Mouse (Mus musculus) myocyte (in vitro differentiated cells): Measurements from ENCODE around the gene Prr36. TPM values are rescaled to one million over a fixed set of nuclear protein-coding genes. Genes with fewer than 3 reads are reported as not detected.

Experiments
- H3K27me3 ChIP-seq: one replicate; pipeline ENCODE4 v1.6.1; 2011; ENCODE audit not compliant: control insufficient read depth, insufficient read depth, insufficient read length
- H3K36me3 ChIP-seq: one replicate; pipeline ENCODE4 v1.6.1; 2011; ENCODE audit not compliant: control insufficient read depth, insufficient read depth
- H3K4me2 ChIP-seq: one replicate; pipeline ENCODE4 v1.6.1; 2011; ENCODE audit warnings: low read depth, control low read depth
- H3K4me3 ChIP-seq: one replicate; pipeline ENCODE4 v1.5.1; 2011; ENCODE audit warnings: mild to moderate bottlenecking, control low read depth, moderate library complexity
- H3K79me2 ChIP-seq: one replicate; pipeline ENCODE4 v1.6.1; 2011; ENCODE audit not compliant: control insufficient read depth, insufficient read depth
- H3ac ChIP-seq: one replicate; pipeline ENCODE4 v1.6.1; 2011; ENCODE audit not compliant: control insufficient read depth, insufficient read length
- CEBPB ChIP-seq: IDR thresholded peaks from 2 replicates; pipeline ENCODE4 v1.6.1; 2011; ENCODE audit warnings: mild to moderate bottlenecking, moderate library complexity; ENCODE audit not compliant: poor library complexity, insufficient read depth, severe bottlenecking
- E2F4 ChIP-seq: IDR thresholded peaks from one replicate; pipeline ENCODE4 v1.6.1; 2011; ENCODE audit warnings: mild to moderate bottlenecking, control low read depth, moderate library complexity; ENCODE audit not compliant: insufficient read depth
- MAX ChIP-seq: IDR thresholded peaks from one replicate; pipeline ENCODE4 v1.6.1; 2011; ENCODE audit warnings: low read depth, mild to moderate bottlenecking, control low read depth
- MYOD1 ChIP-seq, 3 experiments: IDR thresholded peaks; one replicate each; pipeline ENCODE4 v1.6.1; 2011; ENCODE audit warnings: control low read depth in 2 of 3, low read depth in 2 of 3, mild to moderate bottlenecking in 2 of 3, moderate library complexity in 1 of 3; ENCODE audit not compliant: insufficient read length in 2 of 3, control insufficient read depth in 1 of 3
- MYOG ChIP-seq, 3 experiments: IDR thresholded peaks; one replicate each; pipeline ENCODE4 v1.6.1; 2011; ENCODE audit warnings: control low read depth in 2 of 3, low read depth in 2 of 3, mild to moderate bottlenecking in 2 of 3; ENCODE audit not compliant: insufficient read length in 2 of 3, control insufficient read depth in 1 of 3, insufficient read depth in 1 of 3
- POLR2A ChIP-seq: IDR thresholded peaks from one replicate; pipeline ENCODE4 v1.6.1; 2011; ENCODE audit warnings: low read depth, mild to moderate bottlenecking, control low read depth, moderate library complexity; ENCODE audit not compliant: insufficient read length
- POLR2AphosphoS2 ChIP-seq: IDR thresholded peaks from one replicate; pipeline ENCODE4 v1.6.1; 2011; ENCODE audit warnings: low read depth, control low read depth; ENCODE audit not compliant: insufficient read length
- REST ChIP-seq: IDR thresholded peaks from one replicate; pipeline ENCODE4 v1.6.1; 2011; ENCODE audit warnings: mild to moderate bottlenecking, control low read depth, moderate library complexity; ENCODE audit not compliant: insufficient read depth, insufficient read length
- SRF ChIP-seq: IDR thresholded peaks from one replicate; pipeline ENCODE4 v1.6.1; 2011; ENCODE audit warnings: low read depth; ENCODE audit not compliant: control insufficient read depth, insufficient read length
- TCF12 ChIP-seq: IDR thresholded peaks from one replicate; pipeline ENCODE4 v1.6.1; 2011; ENCODE audit warnings: mild to moderate bottlenecking, control low read depth; ENCODE audit not compliant: poor library complexity, insufficient read depth, severe bottlenecking
- TCF3 ChIP-seq: IDR thresholded peaks from one replicate; pipeline ENCODE4 v1.6.1; 2011; ENCODE audit warnings: low read depth, control low read depth; ENCODE audit not compliant: insufficient read length
- USF1 ChIP-seq: IDR thresholded peaks from one replicate; pipeline ENCODE4 v1.6.1; 2011; ENCODE audit warnings: low read depth, mild to moderate bottlenecking, control low read depth, moderate library complexity
- polyA plus RNA-seq: library from polyadenylated mRNA; unstranded; fragments of >200 nt; fragmentation: generic; extraction: Trizol; gene quantifications from one replicate; pipeline ENCODE4 v1.2.1, GENCODE M21; 2012; ENCODE audit warnings: missing spikeins

Prr36 gene
- 0.19 TPM for polyA plus RNA-seq

- no peak within 1 kb of the TSS for H3K4me3 ChIP-seq
- peaks cover 17% of the 10 kb centered on the region for H3K27me3 ChIP-seq
- H3K79me2 ChIP-seq, result no peaks in the 10 kb centered on the region
- no peaks in the 10 kb centered on the region for H3K36me3 ChIP-seq
- no peak within 1 kb of the TSS for H3K4me2 ChIP-seq
- TF ChIP-seq MYOG (IDR thresholded peaks at IDR 0.05; ENCODE audit: control insufficient read depth in 1 of 3, insufficient read depth in 1 of 3, insufficient read length in 2 of 3, low read depth in 2 of 3) (no peak), MAX (no peak), SRF (no peak), E2F4 (no peak)
- H3ac ChIP-seq, result no peak within 1 kb of the TSS
These were observed at the start of gene Prr36 for GRCm38 (mm10) chr8:4216791-4217621. Gene Prr36, minus strand, starts transcription at chr8:4217459.

- no peak overlapping the region for H3K4me3 ChIP-seq
- no peak overlapping the region for H3ac ChIP-seq
- H3K36me3 ChIP-seq, result peaks cover 38% of the 10 kb centered on the region
- no peak overlapping the region for H3K4me2 ChIP-seq
- H3K27me3 ChIP-seq, result no peaks in the 10 kb centered on the region
- no peaks in the 10 kb centered on the region for H3K79me2 ChIP-seq
- TF ChIP-seq MYOD1 (IDR thresholded peaks at IDR 0.05; ENCODE audit: control insufficient read depth in 1 of 3, insufficient read length in 2 of 3, low read depth in 2 of 3), result no peak
- TF ChIP-seq REST, result no peak
- no peak for TF ChIP-seq POLR2A
- TF ChIP-seq MYOG (IDR thresholded peaks at IDR 0.05; ENCODE audit: control insufficient read depth in 1 of 3, insufficient read depth in 1 of 3, insufficient read length in 2 of 3, low read depth in 2 of 3), result no peak
- TF ChIP-seq MAX, result no peak
- TF ChIP-seq POLR2AphosphoS2, result no peak
- TF ChIP-seq CEBPB, result no peak
- TF ChIP-seq TCF3, result no peak
- TF ChIP-seq USF1, result no peak
These were observed 48.1 kb upstream of the Prr36 start for GRCm38 (mm10) chr8:4265160-4265914.

- TF ChIP-seq MYOG (IDR thresholded peaks at IDR 0.05; ENCODE audit: control insufficient read depth in 1 of 3, insufficient read depth in 1 of 3, insufficient read length in 2 of 3, low read depth in 2 of 3), result no peak
- TF ChIP-seq E2F4, result no peak
- no peak for TF ChIP-seq CEBPB
- TF ChIP-seq SRF, result no peak
- no peak for TF ChIP-seq MYOD1 (IDR thresholded peaks at IDR 0.05; ENCODE audit: control insufficient read depth in 1 of 3, insufficient read length in 2 of 3, low read depth in 2 of 3)
- TF ChIP-seq POLR2AphosphoS2, result no peak
- no peak for TF ChIP-seq REST
- no peak for TF ChIP-seq POLR2A
- no peak for TF ChIP-seq USF1
- TF ChIP-seq MAX, result no peak
- no peak for TF ChIP-seq TCF12
- TF ChIP-seq TCF3, result no peak
- Histone ChIP-seq H3K4me3 (no peak overlapping the region), H3K4me2 (no peak overlapping the region), H3ac (no peak overlapping the region), H3K36me3 (peaks cover 25% of the 10 kb centered on the region), H3K27me3 (no peaks in the 10 kb centered on the region), H3K79me2 (no peaks in the 10 kb centered on the region)
These were observed 46.0 kb upstream of the Prr36 start for GRCm38 (mm10) chr8:4263105-4263791.

GRCm38 (mm10) chr8:4259805-4260170, 42.5 kb upstream of the Prr36 start:
- H3K36me3 ChIP-seq, result peaks cover 15% of the 10 kb centered on the region
- peak overlapping the region; percentile 65 for H3K4me2 ChIP-seq
- no peak overlapping the region for H3K4me3 ChIP-seq
- H3K79me2 ChIP-seq, result no peaks in the 10 kb centered on the region
- TF ChIP-seq SRF, result no peak
- no peak for TF ChIP-seq POLR2A
- H3K27me3 ChIP-seq, result no peaks in the 10 kb centered on the region
- no peak overlapping the region for H3ac ChIP-seq
